Mouse (Mus musculus) hindbrain, embryonic 11.5 days (tissue): ENCODE results near the gene Scnn1a. TPM values are rescaled to one million over a fixed set of nuclear protein-coding genes. Genes with fewer than 3 reads are reported as not detected.
A peak's percentile ranks its signal among the peaks of the same experiment; 100 is the strongest.

ENCODE experiments used
- ATAC-seq: fragments of 200-750 bp; cut with Nextera tagmentation; 2 replicates; pipeline ENCODE4 v1.8.0; 2017; ENCODE audit warnings: mild to moderate bottlenecking, moderate TSS enrichment, moderate library complexity; ENCODE audit not compliant: low FRiP score
- DNase-seq: peaks from one replicate; pipeline ENCODE4 v3.0.0-alpha.2; 2015; ENCODE audit warnings: low spot score
- H3K27ac ChIP-seq: fragments of 300-500 bp; sonication (generic); 2 replicates; pipeline ENCODE4 v1.5.1; 2014; ENCODE audit warnings: mild to moderate bottlenecking, low read depth, low read length
- H3K27me3 ChIP-seq: fragments of 300-500 bp; sonication (generic); 2 replicates; pipeline ENCODE4 v1.6.1; 2014; ENCODE audit warnings: mild to moderate bottlenecking, low read length, moderate library complexity, mixed read lengths; ENCODE audit not compliant: control insufficient read depth, insufficient read depth
- H3K36me3 ChIP-seq: fragments of 300-500 bp; sonication (generic); 2 replicates; pipeline ENCODE4 v1.6.1; 2014; ENCODE audit warnings: mild to moderate bottlenecking, low read length, moderate library complexity, mixed read lengths; ENCODE audit not compliant: control insufficient read depth, insufficient read depth
- H3K4me1 ChIP-seq: fragments of 300-500 bp; sonication (generic); replicated peaks from 2 replicates; pipeline ENCODE4 v1.6.1; 2014; ENCODE audit warnings: low read length, mixed read lengths; ENCODE audit not compliant: control insufficient read depth, insufficient read depth
- H3K4me2 ChIP-seq: fragments of 300-500 bp; sonication (generic); replicated peaks from 2 replicates; pipeline ENCODE4 v1.6.1; 2014; ENCODE audit warnings: mild to moderate bottlenecking, low read depth, low read length
- H3K4me3 ChIP-seq: fragments of 300-500 bp; sonication (generic); 2 replicates; pipeline ENCODE4 v1.5.1; 2014; ENCODE audit warnings: low read depth, low read length
- H3K9ac ChIP-seq: fragments of 300-500 bp; sonication (generic); 2 replicates; pipeline ENCODE4 v1.6.1; 2014; ENCODE audit warnings: low read depth, low read length
- H3K9me3 ChIP-seq: fragments of 300-500 bp; sonication (generic); 2 replicates; pipeline ENCODE4 v1.6.1; 2016; ENCODE audit warnings: low read length; ENCODE audit not compliant: control insufficient read depth
- WGBS: fragments of 180-500 bp; shearing (Covaris S2); extraction: QIAGEN DNeasy Blood & Tissue Kit; methylation state at CpG from one replicate; pipeline ENCODE4 v1.1.7; 2014; 5-methylcytosine and 5-hydroxymethylcytosine counted together
- polyA plus RNA-seq: library from polyadenylated mRNA; unstranded; fragments of >200 nt; fragmentation: Nextera tagmentation; extraction: Ambion mirVana; gene quantifications from 2 replicates; pipeline ENCODE4 v1.2.1, GENCODE M21; 2014

Gene Scnn1a
- polyA plus RNA-seq, 1 experiment from 2014 or later, result 0.96 TPM

DNA sequence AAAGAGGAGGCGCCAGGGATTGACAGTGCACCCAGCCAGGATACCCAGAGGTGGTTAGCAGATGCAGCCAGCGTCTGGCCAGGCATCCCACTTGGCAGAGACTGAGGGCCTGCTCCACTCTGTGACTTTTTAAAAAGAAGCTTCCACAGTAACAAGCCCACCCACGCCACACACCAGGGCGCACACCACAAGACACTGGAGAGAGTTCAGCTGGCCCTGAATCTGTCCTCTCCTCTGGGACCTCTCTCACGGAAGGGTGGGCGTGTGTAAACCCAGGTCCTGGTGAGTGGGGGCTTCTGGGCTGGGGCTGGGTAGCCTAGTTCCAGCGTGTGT is 6.3 kb upstream of the Scnn1a start:
- Histone ChIP-seq H3K36me3 (no peaks in the 10 kb centered on the region), H3K4me1 (no peaks in the 10 kb centered on the region), H3K9me3 (no peaks in the 10 kb centered on the region), H3K27me3 (no peaks in the 10 kb centered on the region), H3K9ac (peak overlapping the region; percentile 75), H3K27ac (no peak overlapping the region), H3K4me3 (0 out of 2 replicates have a peak overlapping the region, but pooled peaks have one; percentile 33), H3K4me2 (peak overlapping the region; percentile 76)
- ATAC-seq (peak; percentile 20), DNase-seq (no peak)
- WGBS, result 51% methylated on average over 7 of the region's 7 CpGs

DNA sequence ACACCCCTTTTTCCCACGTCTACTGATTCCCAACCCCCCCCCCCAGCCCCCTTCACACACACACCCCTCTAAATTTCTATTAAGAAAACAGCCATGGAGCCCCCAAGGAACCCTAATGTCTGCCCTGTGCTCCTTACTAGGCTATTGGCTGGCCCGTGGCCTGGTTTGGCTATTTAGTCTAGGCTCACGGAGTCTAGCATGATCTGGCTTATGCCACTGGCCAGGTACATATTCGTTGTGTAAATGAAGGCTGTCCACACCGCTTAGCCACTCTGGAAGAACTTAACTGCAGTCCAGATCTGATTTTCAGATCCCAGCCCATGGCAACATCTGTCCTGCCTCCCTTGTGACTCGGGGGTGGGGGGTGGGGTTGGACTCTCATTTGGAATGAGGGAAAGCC is 5.7 kb upstream of the Scnn1a start:
- no peak for ATAC-seq
- no peaks in the 10 kb centered on the region for H3K36me3 ChIP-seq
- WGBS, result 80% methylated on average over 6 of the region's 6 CpGs

DNA sequence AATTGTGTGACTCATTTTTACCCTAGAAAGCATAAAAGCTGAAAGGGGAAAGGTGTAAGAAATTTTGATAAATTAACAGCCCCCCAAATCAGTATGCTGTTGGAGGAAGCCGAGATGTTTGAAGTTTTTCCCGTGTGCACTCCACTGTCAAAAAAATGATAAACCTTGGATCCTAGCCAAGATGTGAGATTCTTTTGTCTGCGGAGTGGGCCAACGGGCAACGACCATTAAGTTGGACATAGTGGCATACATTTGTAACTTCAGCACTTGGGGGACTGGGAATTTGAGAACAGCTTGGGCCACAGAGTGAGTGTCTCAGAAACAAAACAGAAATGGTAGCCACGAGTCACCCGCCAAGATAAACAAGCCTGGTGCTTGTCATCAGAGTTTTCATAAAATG is 3.4 kb upstream of the Scnn1a start:
- ATAC-seq (no peak), DNase-seq (no peak)
- Histone ChIP-seq H3K9me3 (no peaks in the 10 kb centered on the region), H3K4me2 (no peak overlapping the region), H3K9ac (no peak overlapping the region), H3K27ac (no peak overlapping the region), H3K36me3 (no peaks in the 10 kb centered on the region), H3K27me3 (peaks cover 22% of the 10 kb centered on the region), H3K4me3 (no peak overlapping the region), H3K4me1 (no peaks in the 10 kb centered on the region; the same call in 1 of the 2 replicates)
- 75% methylated on average over 7 of the region's 7 CpGs for WGBS

More for the DNA sequence above, 5.7 kb upstream of the Scnn1a start:
- Histone ChIP-seq H3K4me2 (no peak overlapping the region), H3K4me3 (no peak overlapping the region), H3K4me1 (no peaks in the 10 kb centered on the region), H3K27me3 (peaks cover under 1% of the 10 kb centered on the region; the same call in 1 of the 2 replicates), H3K9ac (no peak overlapping the region), H3K27ac (no peak overlapping the region), H3K9me3 (no peaks in the 10 kb centered on the region)
- no peak for DNase-seq

DNA sequence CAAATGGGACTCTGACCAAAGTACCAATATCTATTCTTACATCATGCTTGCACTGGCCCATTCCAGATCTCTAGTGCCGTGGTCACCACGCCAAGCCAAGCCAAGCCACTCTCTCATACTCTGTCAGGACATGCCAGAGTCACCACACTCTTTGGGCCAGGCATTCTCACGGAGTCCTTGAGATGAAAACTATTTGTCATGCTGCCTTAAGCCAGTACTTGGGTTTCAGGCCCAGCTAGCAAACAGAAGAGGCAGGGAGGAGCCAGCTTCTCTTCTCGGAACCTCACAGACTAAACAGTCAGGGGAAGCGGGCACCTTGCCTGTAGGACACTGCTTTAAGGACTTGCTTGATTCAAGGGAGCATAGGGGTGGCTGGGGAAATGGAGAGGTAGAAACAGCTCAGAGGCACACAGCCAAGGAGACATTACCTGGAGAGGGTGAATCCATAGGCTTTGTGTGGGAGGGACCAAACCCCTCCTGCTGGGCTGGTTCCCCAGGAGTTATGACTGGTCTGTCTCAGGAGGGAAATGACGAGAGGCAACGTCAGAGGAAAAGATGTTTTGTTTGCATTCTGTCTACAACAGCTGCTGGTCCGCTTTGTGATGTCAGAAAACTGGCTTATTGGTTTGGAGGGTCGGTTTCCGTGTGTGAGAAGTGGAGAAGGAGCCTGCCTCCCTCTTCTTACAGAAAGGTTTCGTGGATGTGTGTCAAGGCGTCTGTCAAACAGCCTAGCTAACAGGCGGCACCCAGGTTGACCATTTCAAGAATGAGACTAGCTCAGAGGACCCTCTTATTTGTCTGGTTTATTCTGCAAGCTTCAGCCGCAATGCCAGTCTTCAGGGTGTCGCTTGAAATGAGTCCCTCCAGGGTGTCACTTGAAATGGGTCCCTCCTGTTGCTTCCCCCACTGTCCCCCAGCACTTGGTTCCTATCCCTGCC is 1.2 kb upstream of the Scnn1a start:
- Histone ChIP-seq H3K27ac (no peak overlapping the region), H3K27me3 (peaks cover 34% of the 10 kb centered on the region), H3K4me3 (no peak overlapping the region), H3K9me3 (no peaks in the 10 kb centered on the region), H3K36me3 (no peaks in the 10 kb centered on the region), H3K9ac (no peak overlapping the region), H3K4me1 (no peaks in the 10 kb centered on the region; the same call in 1 of the 2 replicates), H3K4me2 (no peak overlapping the region)
- ATAC-seq, result no peak
- 66% methylated on average over 15 of the region's 15 CpGs for WGBS
- DNase-seq, result no peak

DNA sequence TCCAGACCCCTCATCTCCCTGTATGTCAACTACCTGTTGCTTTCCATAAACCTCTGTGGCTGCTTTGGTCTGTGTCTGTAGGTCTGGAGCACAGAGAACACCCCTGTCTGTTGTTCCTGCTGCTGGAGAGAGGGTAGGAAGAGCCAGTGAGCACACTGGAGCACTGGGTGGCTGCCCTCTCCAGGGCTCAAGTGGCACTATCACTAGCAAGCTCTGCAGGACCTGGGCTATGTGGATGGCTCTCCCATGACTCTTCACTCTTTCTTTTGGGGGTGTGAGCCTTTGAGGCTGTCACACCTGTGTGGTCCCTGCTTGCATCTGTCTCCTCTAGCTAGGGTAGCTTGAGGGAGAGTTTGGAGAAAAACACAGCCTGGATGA is 551 bp upstream of the Scnn1a start:
- Histone ChIP-seq H3K27me3 (peaks cover 34% of the 10 kb centered on the region), H3K27ac (no peak overlapping the region), H3K4me3 (no peak overlapping the region), H3K9me3 (no peaks in the 10 kb centered on the region), H3K9ac (no peak overlapping the region), H3K4me2 (no peak overlapping the region), H3K4me1 (no peaks in the 10 kb centered on the region; the same call in 1 of the 2 replicates), H3K36me3 (no peaks in the 10 kb centered on the region)
- DNase-seq (no peak), ATAC-seq (no peak)

DNA sequence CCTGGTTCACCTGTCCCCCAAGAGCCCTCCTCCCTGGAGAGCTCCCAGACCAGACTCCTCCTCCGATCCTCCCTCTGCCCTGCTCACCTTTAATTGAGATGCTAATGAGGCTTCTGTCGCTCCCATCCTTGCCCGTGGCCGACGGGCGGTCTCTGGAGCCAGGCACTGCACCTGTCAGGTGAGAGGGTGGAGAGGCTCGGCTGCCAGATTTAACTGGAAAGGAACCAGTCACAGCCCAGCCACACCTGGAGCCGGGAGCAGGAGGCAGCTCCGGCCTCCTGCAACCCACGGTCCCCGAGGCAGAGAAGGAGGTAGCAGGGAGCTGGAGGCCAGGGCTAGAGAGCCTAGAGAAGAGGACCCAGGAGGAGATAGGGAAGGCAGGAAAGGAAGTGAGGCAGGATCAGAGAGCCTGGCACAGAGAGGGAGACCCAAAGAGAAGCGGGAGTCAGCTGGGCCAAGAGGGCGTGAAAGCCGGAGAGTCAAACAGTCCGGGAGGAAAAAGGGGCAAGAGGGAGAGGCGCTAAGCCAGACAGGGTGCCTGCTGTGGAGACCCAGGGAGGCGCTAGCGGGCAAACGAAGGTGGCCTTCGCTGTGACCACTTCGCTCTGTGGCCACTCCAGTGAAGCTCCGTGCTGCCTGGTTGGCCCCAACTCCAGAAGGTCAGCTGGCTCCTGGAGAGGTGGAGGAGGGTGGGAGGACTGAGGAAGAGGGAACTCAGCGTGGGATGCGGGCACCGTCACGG is 826 bp downstream of the Scnn1a start:
- DNase-seq (no peak), ATAC-seq (no peak)
- Histone ChIP-seq H3K36me3 (no peaks in the 10 kb centered on the region), H3K27ac (no peak overlapping the region), H3K4me3 (no peak overlapping the region), H3K9me3 (no peaks in the 10 kb centered on the region), H3K4me1 (no peaks in the 10 kb centered on the region; the same call in 1 of the 2 replicates), H3K4me2 (no peak overlapping the region), H3K9ac (no peak overlapping the region), H3K27me3 (peaks cover 34% of the 10 kb centered on the region)
- WGBS, result 6% methylated on average over 26 of the region's 26 CpGs

DNA sequence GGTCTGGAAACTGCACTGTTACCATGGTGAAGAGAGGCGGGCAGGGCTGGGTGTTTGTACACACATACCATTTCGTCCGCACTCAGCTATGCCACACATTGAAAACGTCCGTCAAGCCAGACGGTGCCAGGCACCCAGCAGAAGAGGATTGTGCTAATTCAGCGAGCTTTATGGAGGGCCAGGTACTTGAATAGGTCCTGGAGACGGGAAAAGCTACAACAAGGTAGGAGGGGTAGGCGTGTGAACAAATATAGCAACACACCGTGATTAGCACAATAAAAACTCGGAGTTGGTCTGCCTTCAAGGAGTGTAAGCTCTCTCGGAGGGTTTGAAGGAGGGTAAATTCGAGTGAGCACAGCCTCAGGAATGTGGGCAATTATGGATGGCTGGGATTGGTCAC is 2.3 kb downstream of the Scnn1a start:
- Histone ChIP-seq H3K36me3 (no peaks in the 10 kb centered on the region), H3K9ac (no peak overlapping the region), H3K4me1 (no peaks in the 10 kb centered on the region; the same call in 1 of the 2 replicates), H3K4me2 (no peak overlapping the region), H3K27ac (no peak overlapping the region), H3K9me3 (no peaks in the 10 kb centered on the region), H3K27me3 (peaks cover 34% of the 10 kb centered on the region), H3K4me3 (no peak overlapping the region)
- ATAC-seq (no peak), DNase-seq (no peak)
- WGBS, result 60% methylated on average over 13 of the region's 13 CpGs

DNA sequence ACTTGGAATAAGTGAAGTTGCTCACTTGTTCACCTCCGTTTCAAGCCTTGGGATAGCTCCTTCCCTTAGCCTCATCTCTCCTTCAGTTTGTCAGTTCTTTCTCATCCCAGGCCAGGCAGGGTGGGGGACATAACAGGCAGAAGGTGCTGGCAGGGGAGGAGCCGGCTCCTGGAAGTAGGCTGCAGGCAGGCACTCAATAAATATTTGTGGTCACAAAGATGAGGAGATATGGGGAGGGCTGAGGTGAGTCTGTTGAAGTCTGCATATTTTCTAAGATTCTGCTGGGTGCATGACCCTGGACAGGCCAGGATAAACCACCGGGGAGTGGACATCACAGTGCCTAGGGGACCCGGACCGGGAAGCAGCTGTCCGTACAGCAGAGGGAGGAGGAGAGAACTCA is 3.1 kb downstream of the Scnn1a start:
- Histone ChIP-seq H3K9me3 (no peaks in the 10 kb centered on the region), H3K4me1 (no peaks in the 10 kb centered on the region; the same call in 1 of the 2 replicates), H3K9ac (no peak overlapping the region), H3K27me3 (peaks cover 34% of the 10 kb centered on the region), H3K27ac (no peak overlapping the region), H3K36me3 (no peaks in the 10 kb centered on the region), H3K4me2 (no peak overlapping the region), H3K4me3 (no peak overlapping the region)
- DNase-seq (no peak), ATAC-seq (no peak)
- 70% methylated on average over 6 of the region's 6 CpGs for WGBS
